Mouse (Mus musculus): Measurements from ENCODE around the gene Cd63.

- no peak for TF ChIP-seq CTCF (IDR thresholded peaks at IDR 0.05; ENCODE audit: extremely low read depth, insufficient read depth, low read length)
- TF ChIP-seq POLR2A (IDR thresholded peaks at IDR 0.05; ENCODE audit: extremely low read depth, insufficient read depth, low read length): no peak
These were observed 18.7 kb upstream of the Cd63 start for GRCm38 (mm10) chr10:128882067-128882466.

All from cortical plate, adult 2 months (tissue).